Mouse (Mus musculus) midbrain, embryonic 14.5 days (tissue): ENCODE results near the gene Cacng4. TPM values are rescaled to one million over a fixed set of nuclear protein-coding genes. Genes with fewer than 3 reads are reported as not detected.

Source experiments
- ATAC-seq: fragments of 200-750 bp; cut with Nextera tagmentation; 2 replicates; pipeline ENCODE4 v1.8.0; 2017; ENCODE audit warnings: moderate number of reproducible peaks, moderate library complexity; ENCODE audit not compliant: low FRiP score, low TSS enrichment
- DNase-seq: peaks from one replicate; pipeline ENCODE4 v3.0.0-alpha.2; 2015
- H3K27ac ChIP-seq: fragments of 300-500 bp; sonication (generic); replicated peaks from 2 replicates; pipeline ENCODE4 v1.5.1; 2014; ENCODE audit warnings: mild to moderate bottlenecking, low read depth, low read length, moderate library complexity
- H3K27me3 ChIP-seq: fragments of 300-500 bp; sonication (generic); 2 replicates; pipeline ENCODE4 v1.6.1; 2014; ENCODE audit warnings: low read length, control low read depth, mixed read lengths; ENCODE audit not compliant: control insufficient read depth, insufficient read depth
- H3K36me3 ChIP-seq: fragments of 300-500 bp; sonication (generic); 2 replicates; pipeline ENCODE4 v1.6.1; 2014; ENCODE audit warnings: low read length, control low read depth; ENCODE audit not compliant: control insufficient read depth, insufficient read depth
- H3K4me1 ChIP-seq: fragments of 300-500 bp; sonication (generic); 2 replicates; pipeline ENCODE4 v1.6.1; 2014; ENCODE audit warnings: mild to moderate bottlenecking, antibody characterized with exemption, low read length, control low read depth; ENCODE audit not compliant: control insufficient read depth, insufficient read depth
- H3K4me2 ChIP-seq: fragments of 300-500 bp; sonication (generic); 2 replicates; pipeline ENCODE4 v1.6.1; 2014; ENCODE audit warnings: mild to moderate bottlenecking, low read length, moderate library complexity
- H3K4me3 ChIP-seq: fragments of 300-500 bp; sonication (generic); replicated peaks from 2 replicates; pipeline ENCODE4 v1.5.1; 2014; ENCODE audit warnings: low read depth, low read length
- H3K9ac ChIP-seq: fragments of 300-500 bp; sonication (generic); replicated peaks from 2 replicates; pipeline ENCODE4 v1.6.1; 2014; ENCODE audit warnings: mild to moderate bottlenecking, low read length, moderate library complexity
- H3K9me3 ChIP-seq: fragments of 300-500 bp; sonication (generic); 2 replicates; pipeline ENCODE4 v1.6.1; 2016; ENCODE audit warnings: low read length, control low read depth, mixed read lengths; ENCODE audit not compliant: control insufficient read depth
- WGBS: fragments of 180-500 bp; shearing (Covaris S2); extraction: QIAGEN DNeasy Blood & Tissue Kit; methylation state at CpG from one replicate; pipeline ENCODE4 v1.1.7; 2014; 5-methylcytosine and 5-hydroxymethylcytosine counted together
- polyA plus RNA-seq: library from polyadenylated mRNA; unstranded; fragments of >200 nt; fragmentation: Nextera tagmentation; extraction: Ambion mirVana; gene quantifications from 2 replicates; pipeline ENCODE4 v1.2.1, GENCODE M21; 2014

Cacng4 gene
- polyA plus RNA-seq, 1 experiment from 2014 or later = 66.4 TPM

DNA sequence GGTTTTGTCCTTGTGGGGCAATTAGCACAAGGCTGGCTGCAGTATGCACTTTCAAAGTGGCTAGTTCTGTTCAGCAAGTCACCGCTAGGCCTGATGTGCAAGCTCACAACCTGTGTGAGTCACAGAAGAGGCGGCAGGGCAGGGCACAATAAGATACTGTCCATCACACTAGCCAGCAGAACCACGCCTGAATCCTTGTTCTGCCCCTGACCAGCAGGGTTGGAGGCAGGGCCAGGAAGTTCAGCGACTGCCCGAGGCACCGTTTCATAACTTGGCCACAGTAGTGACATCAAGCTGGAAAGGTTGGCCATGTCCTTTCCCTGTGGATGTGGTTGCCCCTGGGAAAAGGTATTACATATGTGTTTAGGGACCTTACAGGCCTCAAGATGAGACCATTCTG, 56.5 kb downstream of the Cacng4 start:
- DNase-seq = no peak
- Histone ChIP-seq H3K9me3 (no peaks in the 10 kb centered on the region), H3K9ac (no peak overlapping the region), H3K4me2 (no peak overlapping the region), H3K27me3 (no peaks in the 10 kb centered on the region), H3K4me3 (no peak overlapping the region), H3K36me3 (peaks cover 79% of the 10 kb centered on the region), H3K4me1 (peaks cover 16% of the 10 kb centered on the region; the same call in 1 of the 2 replicates), H3K27ac (no peak overlapping the region)
- ATAC-seq = no peak
- WGBS = 90% methylated on average over 6 of the region's 6 CpGs

DNA sequence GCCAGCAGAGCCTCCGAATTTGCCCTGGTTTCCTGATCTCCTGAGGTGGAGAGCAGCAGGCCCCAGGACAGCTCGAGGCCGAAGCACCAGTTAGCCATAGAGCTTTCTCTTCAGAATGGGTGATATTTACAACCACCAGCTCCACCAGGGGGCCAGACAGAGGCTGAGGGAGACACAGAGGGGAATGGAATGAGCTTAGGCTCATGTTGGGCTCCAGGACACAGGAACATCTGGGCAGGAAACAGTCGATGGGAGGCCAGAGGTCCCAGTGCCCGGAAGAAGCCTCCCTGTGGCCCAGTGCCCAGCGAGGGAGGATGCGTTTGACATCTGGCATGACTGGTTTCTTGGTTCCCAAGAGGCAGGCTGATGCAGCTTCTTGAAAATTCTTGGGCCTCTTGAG, 60.2 kb downstream of the Cacng4 start:
- peaks cover 61% of the 10 kb centered on the region for H3K36me3 ChIP-seq
- H3K27me3 ChIP-seq = no peaks in the 10 kb centered on the region
- ATAC-seq (no peak), DNase-seq (no peak)
- H3K27ac ChIP-seq = no peak overlapping the region
- no peaks in the 10 kb centered on the region for H3K4me1 ChIP-seq
- H3K9ac ChIP-seq = no peak overlapping the region
- no peak overlapping the region for H3K4me3 ChIP-seq
- no peaks in the 10 kb centered on the region for H3K9me3 ChIP-seq
- WGBS = 94% methylated on average over 7 of the region's 7 CpGs
- no peak overlapping the region for H3K4me2 ChIP-seq

DNA sequence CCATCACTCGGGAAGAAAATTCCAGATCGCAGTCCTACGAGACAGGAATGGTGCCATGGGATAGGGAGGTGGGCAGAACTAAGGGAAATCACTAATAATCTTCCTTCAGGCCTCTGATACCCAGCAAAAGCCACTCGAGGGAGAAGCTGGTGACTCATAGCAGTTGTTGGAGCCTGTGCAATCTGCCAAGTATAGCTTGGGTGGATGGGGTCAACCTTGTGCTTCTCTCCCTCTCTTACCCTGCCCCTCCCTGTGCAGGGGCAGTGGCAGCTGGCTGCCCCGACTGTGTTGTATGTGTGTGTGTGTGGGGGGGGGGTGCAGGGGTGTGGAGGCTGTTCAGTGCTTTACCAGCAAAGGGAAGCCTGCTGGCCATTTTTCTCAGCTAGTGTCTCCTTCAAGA, 62.9 kb downstream of the Cacng4 start:
- no peak overlapping the region for H3K27ac ChIP-seq
- H3K9me3 ChIP-seq = no peaks in the 10 kb centered on the region
- WGBS = 88% methylated on average over 5 of the region's 5 CpGs
- peaks cover 40% of the 10 kb centered on the region for H3K36me3 ChIP-seq
- H3K4me1 ChIP-seq = no peaks in the 10 kb centered on the region
- H3K9ac ChIP-seq = no peak overlapping the region
- H3K4me2 ChIP-seq = no peak overlapping the region
- H3K27me3 ChIP-seq = no peaks in the 10 kb centered on the region
- no peak overlapping the region for H3K4me3 ChIP-seq
- DNase-seq (no peak), ATAC-seq (no peak)

DNA sequence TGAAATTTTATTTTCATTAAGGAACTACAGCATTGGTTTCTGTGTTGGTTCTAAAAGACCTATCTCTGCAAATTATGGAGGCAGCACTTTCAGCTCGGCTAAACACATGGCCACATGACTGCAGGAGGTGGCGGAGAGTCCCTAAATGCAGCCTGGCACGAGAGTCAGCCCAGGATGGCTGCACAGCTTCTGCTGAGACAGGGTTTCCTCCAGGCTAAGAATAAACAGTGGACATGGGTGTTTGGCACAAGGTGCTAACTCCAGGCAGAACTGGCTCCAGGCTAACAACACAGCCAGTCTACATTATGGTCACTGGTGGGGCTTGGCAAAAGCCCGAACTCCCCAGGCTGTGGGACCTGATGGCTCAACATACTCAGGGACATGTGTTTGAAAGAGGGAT, 63.4 kb downstream of the Cacng4 start:
- Histone ChIP-seq H3K27me3 (no peaks in the 10 kb centered on the region), H3K4me1 (no peaks in the 10 kb centered on the region), H3K36me3 (peaks cover 35% of the 10 kb centered on the region), H3K27ac (no peak overlapping the region), H3K4me3 (no peak overlapping the region), H3K9me3 (no peaks in the 10 kb centered on the region), H3K4me2 (no peak overlapping the region), H3K9ac (no peak overlapping the region)
- 96% methylated on average over 4 of the region's 4 CpGs for WGBS
- DNase-seq (no peak), ATAC-seq (no peak)

DNA sequence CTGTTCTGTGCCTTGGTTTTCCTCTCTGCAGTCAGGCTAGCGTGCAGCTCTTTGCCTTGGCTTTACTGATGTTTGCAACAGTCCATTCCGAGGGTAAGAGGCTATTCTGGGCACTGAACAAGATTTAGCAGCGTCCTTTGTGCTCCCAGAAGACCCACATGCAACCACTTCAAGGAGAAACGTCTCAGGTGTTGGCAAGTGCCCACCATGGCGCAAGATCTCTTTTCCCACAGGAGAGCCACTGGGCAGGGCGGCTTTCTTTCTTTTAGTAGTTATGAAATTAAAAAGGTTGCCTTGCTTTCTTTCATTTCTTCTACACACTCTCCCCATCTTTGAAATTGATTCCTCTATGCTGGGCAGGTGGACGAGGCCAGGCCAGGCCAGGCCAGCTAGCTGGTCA, 65.2 kb downstream of the Cacng4 start:
- H3K9ac ChIP-seq = no peak overlapping the region
- H3K4me2 ChIP-seq = no peak overlapping the region
- H3K4me1 ChIP-seq = no peaks in the 10 kb centered on the region
- no peak for ATAC-seq
- H3K27me3 ChIP-seq = no peaks in the 10 kb centered on the region
- WGBS = 89% methylated on average over 7 of the region's 7 CpGs
- no peaks in the 10 kb centered on the region for H3K9me3 ChIP-seq
- H3K36me3 ChIP-seq = peaks cover 17% of the 10 kb centered on the region
- no peak for DNase-seq
- no peak overlapping the region for H3K4me3 ChIP-seq
- no peak overlapping the region for H3K27ac ChIP-seq

DNA sequence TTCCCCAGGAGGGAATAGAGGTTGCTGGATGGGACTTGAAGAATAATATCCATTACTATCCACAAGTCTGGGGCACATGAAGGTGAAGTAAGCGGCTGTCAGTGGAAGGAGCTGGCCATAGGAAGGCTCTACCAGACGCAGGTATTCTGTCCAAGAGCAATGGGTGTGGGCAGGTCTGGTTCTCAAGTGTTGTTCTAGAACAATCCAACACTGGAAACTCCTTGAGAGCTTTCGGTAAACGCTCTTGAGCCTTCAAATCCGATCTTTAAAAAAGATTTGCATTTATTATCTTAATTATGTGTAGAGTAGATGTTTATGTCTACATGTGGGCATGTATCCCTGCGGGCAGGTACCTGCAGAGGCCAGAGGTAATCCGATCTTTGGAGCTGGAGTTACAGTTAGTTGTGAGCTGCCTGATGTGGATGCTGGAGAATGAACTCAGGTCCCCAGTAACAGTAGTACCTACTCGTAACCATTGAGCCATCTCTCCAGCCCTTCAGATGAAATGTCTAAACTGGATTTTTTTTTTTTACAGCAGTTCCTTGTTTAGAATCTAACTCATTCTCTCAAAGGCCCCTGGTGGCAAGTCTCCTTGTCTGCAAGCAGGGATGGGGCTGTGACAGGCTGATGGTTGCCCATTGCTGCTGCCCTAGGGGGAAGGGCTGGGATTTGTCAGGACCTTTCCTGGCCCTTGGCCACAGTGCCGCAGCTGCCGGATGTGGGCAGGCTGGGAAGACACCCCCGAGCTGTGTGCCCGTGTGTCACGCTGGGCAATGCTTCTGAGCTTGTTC, 66.1 kb downstream of the Cacng4 start:
- H3K36me3 ChIP-seq = peaks cover 10% of the 10 kb centered on the region
- H3K4me3 ChIP-seq = no peak overlapping the region
- no peak overlapping the region for H3K27ac ChIP-seq
- H3K4me1 ChIP-seq = no peaks in the 10 kb centered on the region
- peak; percentile 31 for DNase-seq
- no peak overlapping the region for H3K4me2 ChIP-seq
- no peaks in the 10 kb centered on the region for H3K27me3 ChIP-seq
- WGBS = 75% methylated on average over 13 of the region's 13 CpGs
- H3K9me3 ChIP-seq = no peaks in the 10 kb centered on the region
- H3K9ac ChIP-seq = no peak overlapping the region
- ATAC-seq = no peak

DNA sequence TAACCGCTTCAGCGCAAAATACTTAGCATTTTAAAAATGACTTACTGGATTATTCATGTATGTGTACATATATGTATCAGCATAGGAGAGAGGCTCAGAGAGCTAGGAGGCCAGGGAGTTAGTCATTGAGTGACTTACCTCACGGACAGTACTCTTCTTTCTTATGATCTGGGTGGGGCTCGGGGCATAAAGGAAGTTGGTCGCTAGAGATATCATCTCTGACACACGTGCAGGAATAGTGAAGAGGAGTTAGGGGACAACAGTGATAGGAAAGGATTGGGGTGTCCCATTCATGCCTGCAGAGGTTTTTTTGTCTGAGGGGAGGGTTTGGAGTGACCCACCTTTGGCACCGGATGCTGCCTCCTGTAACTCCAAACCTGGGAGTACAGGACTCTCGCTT, 69.8 kb downstream of the Cacng4 start:
- Histone ChIP-seq H3K27ac (no peak overlapping the region), H3K4me2 (no peak overlapping the region), H3K4me1 (no peaks in the 10 kb centered on the region), H3K9ac (no peak overlapping the region), H3K9me3 (no peaks in the 10 kb centered on the region), H3K4me3 (no peak overlapping the region), H3K27me3 (no peaks in the 10 kb centered on the region), H3K36me3 (no peaks in the 10 kb centered on the region)
- DNase-seq (no peak), ATAC-seq (no peak)
- 90% methylated on average over 8 of the region's 8 CpGs for WGBS

DNA sequence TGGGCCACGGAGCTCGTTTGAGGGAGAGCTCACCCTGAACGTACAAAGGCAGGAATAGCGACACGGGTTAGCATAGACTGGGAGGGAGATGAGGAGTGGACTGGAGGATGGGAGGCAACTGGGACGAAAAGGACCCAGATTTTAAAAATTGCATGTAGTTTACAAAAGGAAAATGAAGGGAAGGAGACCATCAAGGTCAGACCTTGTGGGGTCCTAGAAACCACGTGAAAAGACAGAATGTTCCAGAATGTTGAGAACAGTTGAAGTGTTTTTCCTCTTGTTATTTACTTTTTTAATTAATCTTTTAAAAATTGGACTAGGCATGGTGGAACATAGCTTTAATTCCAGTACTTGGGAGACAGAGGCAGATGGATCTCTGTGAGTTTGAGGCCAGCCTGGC, 73.3 kb downstream of the Cacng4 start:
- ATAC-seq (no peak), DNase-seq (no peak)
- H3K27me3 ChIP-seq = no peaks in the 10 kb centered on the region
- 0 out of 2 replicates have a peak, but pooled peaks cover 4% of the 10 kb centered on the region for H3K9me3 ChIP-seq
- H3K4me3 ChIP-seq = no peak overlapping the region
- WGBS = 90% methylated on average over 7 of the region's 7 CpGs
- no peaks in the 10 kb centered on the region for H3K36me3 ChIP-seq
- H3K4me2 ChIP-seq = no peak overlapping the region
- H3K27ac ChIP-seq = no peak overlapping the region
- no peaks in the 10 kb centered on the region for H3K4me1 ChIP-seq
- no peak overlapping the region for H3K9ac ChIP-seq

DNA sequence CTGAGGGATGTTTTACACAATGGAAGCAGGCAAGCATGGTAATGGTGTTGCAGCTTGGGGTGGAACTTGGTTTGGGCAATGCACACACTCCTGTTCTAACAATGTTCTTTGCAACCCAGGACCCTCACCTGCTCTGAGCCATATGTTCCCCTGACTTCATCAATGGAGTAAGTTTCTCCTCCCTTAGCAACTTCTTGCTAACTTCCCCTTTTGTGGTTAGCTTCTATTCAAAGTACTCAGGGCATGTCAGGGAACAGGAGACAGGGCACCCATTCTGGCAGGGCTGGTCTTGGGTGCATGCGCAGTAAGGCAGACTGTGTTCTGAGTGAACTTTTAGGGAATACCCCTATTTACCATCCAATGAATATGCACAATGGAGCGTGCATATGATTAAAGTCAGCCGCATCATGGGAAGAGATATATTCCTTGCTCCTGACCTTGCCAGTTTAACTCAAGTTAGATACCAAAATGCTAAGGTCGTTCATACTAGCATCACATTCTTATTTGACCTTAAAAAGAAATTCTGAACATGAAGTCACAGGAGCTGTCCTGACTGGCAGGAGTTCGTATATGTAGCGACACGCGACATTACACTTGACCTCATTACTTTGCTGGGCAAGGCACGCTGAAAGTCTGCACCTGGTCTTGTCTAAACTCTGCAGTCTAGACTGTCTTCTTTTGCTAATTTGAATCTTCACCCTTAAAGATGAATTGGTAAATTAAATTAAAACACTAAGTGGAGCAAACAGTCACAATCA, 73.9 kb downstream of the Cacng4 start:
- no peaks in the 10 kb centered on the region for H3K27me3 ChIP-seq

More for the DNA sequence above, 73.9 kb downstream of the Cacng4 start:
- Histone ChIP-seq H3K4me1 (no peaks in the 10 kb centered on the region), H3K4me3 (no peak overlapping the region), H3K27ac (no peak overlapping the region), H3K9me3 (0 out of 2 replicates have a peak, but pooled peaks cover 4% of the 10 kb centered on the region), H3K36me3 (no peaks in the 10 kb centered on the region), H3K4me2 (no peak overlapping the region), H3K9ac (no peak overlapping the region)
- WGBS = 93% methylated on average over 9 of the region's 9 CpGs
- no peak for ATAC-seq
- no peak for DNase-seq
